Mouse (Mus musculus) bone marrow macrophage, adult 2 months (primary cell): ENCODE results near the gene Ssx2ip. TPM values are rescaled to one million over a fixed set of nuclear protein-coding genes. Genes with fewer than 3 reads are reported as not detected.
"Not testable (repeated sequence)": the region's sequence is repeated elsewhere in the genome, so short reads cannot be mapped to it uniquely, and the experiment has no call there.

Experiments used
- H3K27ac ChIP-seq: 2 replicates; pipeline ENCODE4 v1.5.1; 2012; ENCODE audit warnings: low read depth, low read length; ENCODE audit not compliant: insufficient read depth
- H3K4me1 ChIP-seq: 2 replicates; pipeline ENCODE4 v1.6.1; 2012; ENCODE audit warnings: low read length; ENCODE audit not compliant: control insufficient read depth, insufficient read depth
- H3K4me3 ChIP-seq: 2 replicates; pipeline ENCODE4 v1.5.1; 2012; ENCODE audit warnings: mild to moderate bottlenecking, low read length, moderate library complexity; ENCODE audit not compliant: insufficient read depth
- CTCF ChIP-seq: IDR thresholded peaks from 2 replicates; pipeline ENCODE4 v1.5.1; 2012; ENCODE audit warnings: low read depth, mild to moderate bottlenecking, low read length, moderate library complexity
- POLR2A ChIP-seq: IDR thresholded peaks from 2 replicates; pipeline ENCODE4 v1.6.1; 2012; ENCODE audit warnings: mild to moderate bottlenecking, low read depth, low read length, borderline replicate concordance
- polyA plus RNA-seq: library from polyadenylated mRNA; stranded (reverse); fragments of >200 nt; gene quantifications from 2 replicates; pipeline ENCODE4 v1.2.4, GENCODE M21; 2012; ENCODE audit not compliant: missing spikeins, insufficient read depth, insufficient read length

The Ssx2ip gene
- polyA plus RNA-seq, 1 experiment = 6.9 TPM

GRCm38 (mm10) chr3:146414555-146414954 is 10.1 kb downstream of the Ssx2ip start:
- TF ChIP-seq POLR2A (no peak), CTCF (no peak)
- H3K4me3 ChIP-seq = no peak overlapping the region
- H3K27ac ChIP-seq = no peak overlapping the region
- peaks cover 2% of the 10 kb centered on the region; the same call in 1 of the 2 replicates for H3K4me1 ChIP-seq

DNA sequence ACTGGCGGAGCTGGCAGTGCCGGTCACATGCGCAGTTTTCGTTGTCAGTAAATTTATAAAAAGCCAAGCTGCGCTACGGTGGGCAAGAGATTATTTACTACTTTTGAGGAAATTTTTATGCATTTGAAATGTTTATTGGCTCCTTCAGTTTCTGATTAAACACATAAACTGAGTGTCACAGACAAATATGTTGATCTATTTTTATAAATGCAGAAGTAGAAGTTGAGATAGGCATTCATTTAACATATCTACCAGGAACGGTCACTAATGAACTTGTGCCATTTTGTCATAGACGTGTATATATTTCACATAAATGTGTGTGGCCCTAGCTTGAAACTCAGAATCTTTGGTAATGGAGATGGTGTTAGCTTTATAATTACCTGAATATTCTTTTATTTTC is 13.4 kb downstream of the Ssx2ip start:
- Histone ChIP-seq H3K27ac (no peak overlapping the region), H3K4me3 (no peak overlapping the region), H3K4me1 (peaks cover 12% of the 10 kb centered on the region)
- no peak for TF ChIP-seq POLR2A
- no peak for TF ChIP-seq CTCF

DNA sequence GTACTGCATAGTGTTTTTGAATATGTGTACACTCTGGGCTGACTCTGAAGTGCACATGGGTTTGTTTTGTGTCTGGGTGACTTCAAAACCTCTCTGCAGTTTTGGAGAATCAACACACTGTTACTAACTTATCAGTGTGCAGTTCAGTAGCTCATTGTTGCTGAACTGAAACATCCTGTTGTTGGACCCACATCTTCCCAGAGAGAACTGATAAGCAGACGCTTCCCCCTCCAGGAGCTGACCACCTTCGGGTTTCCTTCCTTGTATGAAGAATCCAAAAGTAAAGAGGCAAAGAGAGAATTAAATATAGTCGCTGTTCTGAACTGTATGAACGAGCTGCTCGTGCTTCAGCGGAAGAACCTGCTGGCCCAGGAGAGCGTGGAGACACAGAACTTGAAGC is 14.5 kb downstream of the Ssx2ip start:
- H3K27ac ChIP-seq = no peak overlapping the region
- no peak overlapping the region for H3K4me3 ChIP-seq
- no peak for TF ChIP-seq POLR2A
- TF ChIP-seq CTCF = no peak
- H3K4me1 ChIP-seq = peaks cover 12% of the 10 kb centered on the region

DNA sequence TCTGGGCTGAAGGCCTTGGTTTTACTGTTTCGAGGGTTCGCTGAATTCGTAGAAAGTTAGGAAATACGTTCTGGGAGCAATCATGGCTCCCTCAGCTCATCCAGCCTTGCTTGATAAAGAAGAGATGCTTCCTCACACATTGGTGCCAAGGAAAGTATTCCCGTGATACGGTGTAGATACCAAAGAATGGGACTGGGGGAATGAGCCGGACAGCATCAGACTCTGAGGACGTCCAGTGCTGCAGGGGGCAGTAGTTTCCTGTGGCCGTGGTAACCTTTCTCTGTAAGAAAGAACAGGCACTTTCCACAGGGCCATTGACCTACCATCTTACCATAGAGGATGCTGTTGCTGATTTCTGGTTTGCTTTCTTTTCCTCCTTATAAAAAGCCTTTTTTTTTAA is 15.1 kb downstream of the Ssx2ip start:
- no peak overlapping the region for H3K4me3 ChIP-seq
- H3K4me1 ChIP-seq = peaks cover 12% of the 10 kb centered on the region
- no peak for TF ChIP-seq CTCF
- no peak for TF ChIP-seq POLR2A
- no peak overlapping the region for H3K27ac ChIP-seq

DNA sequence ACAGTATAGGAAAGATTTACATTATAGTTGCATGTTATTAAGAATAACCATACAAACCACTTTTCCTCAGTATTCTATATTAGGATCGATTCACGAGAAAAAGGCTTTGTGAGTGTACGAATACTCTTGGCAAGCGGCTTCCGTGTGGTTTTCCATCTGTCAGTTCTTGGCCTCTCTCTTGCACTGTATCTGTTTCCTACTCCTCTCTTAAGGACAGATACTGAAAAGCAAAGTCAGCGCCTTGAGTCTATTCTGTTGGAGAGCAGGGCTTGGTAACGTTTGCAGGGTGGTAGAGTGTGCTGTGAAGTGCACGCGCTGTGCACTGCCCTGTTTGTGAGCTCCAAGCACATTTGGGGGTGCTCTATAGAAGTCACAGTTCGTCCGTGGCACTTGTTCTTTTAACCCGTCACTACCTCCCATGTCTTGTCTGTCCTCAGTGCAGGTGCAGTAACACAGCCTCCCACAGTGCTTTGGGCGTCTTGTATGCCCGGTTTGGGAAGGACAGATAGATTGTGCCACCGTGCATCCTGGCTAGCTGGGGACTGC is 15.6 kb downstream of the Ssx2ip start:
- Histone ChIP-seq H3K4me3 (no peak overlapping the region), H3K4me1 (peaks cover 12% of the 10 kb centered on the region)
- no peak for TF ChIP-seq POLR2A

GRCm38 (mm10) chr3:146421787-146422186 is 17.3 kb downstream of the Ssx2ip start:
- Histone ChIP-seq H3K4me3 (no peak overlapping the region), H3K27ac (no peak overlapping the region), H3K4me1 (peaks cover 12% of the 10 kb centered on the region)
- TF ChIP-seq POLR2A (no peak), CTCF (no peak)

More for the DNA sequence above, 15.6 kb downstream of the Ssx2ip start:
- H3K27ac ChIP-seq = no peak overlapping the region

- TF ChIP-seq CTCF = peak; percentile 29; the same call in 1 of the 2 replicates
- no peak for TF ChIP-seq POLR2A
- no peak overlapping the region for H3K27ac ChIP-seq
- H3K4me3 ChIP-seq = no peak overlapping the region
- H3K4me1 ChIP-seq = peaks cover 10% of the 10 kb centered on the region
Observed at GRCm38 (mm10) chr3:146423710-146424109, 19.3 kb downstream of the Ssx2ip start.

DNA sequence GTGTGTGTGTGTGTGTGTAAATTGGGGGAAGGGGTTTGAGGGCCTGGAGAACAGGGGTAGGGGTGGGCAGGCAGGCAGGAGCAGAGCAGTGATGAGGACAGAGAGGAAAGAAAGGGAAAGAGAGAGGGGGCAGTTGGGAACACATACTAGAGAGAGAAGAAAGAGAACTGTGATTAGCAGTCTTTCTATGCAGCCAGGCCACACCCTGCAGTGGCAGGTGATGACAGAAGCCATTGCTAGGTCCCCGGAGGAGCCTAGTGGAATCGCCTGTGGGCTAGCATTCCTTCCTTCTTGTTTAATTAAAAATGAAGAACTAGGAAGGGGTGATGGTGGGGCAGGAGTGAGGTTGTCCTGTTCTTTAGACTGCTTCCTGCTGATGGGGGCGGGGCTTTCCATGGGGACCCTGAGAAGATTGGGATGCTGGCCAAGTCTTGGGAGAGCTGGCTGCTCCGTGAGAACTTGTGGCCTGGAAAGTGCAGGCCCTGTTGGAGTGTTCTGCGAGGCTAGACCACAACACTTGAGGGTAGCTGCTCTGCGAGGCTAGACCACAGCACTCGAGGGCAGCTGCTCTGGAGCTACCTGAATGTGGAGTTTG is 20.0 kb downstream of the Ssx2ip start:
- Histone ChIP-seq H3K27ac (no peak overlapping the region), H3K4me1 (peaks cover 10% of the 10 kb centered on the region), H3K4me3 (no peak overlapping the region)
- TF ChIP-seq POLR2A (no peak), CTCF (no peak)

GRCm38 (mm10) chr3:146425902-146426301 is 21.5 kb downstream of the Ssx2ip start:
- no peak for TF ChIP-seq CTCF
- TF ChIP-seq POLR2A = no peak
- Histone ChIP-seq H3K4me3 (no peak overlapping the region), H3K27ac (no peak overlapping the region), H3K4me1 (peaks cover 10% of the 10 kb centered on the region)

- Histone ChIP-seq H3K4me1 (peaks cover 7% of the 10 kb centered on the region), H3K4me3 (no peak overlapping the region), H3K27ac (no peak overlapping the region)
- TF ChIP-seq CTCF (no peak), POLR2A (no peak)
Observed at GRCm38 (mm10) chr3:146426489-146426888, 22.0 kb downstream of the Ssx2ip start.

- H3K4me1 ChIP-seq, H3K27ac ChIP-seq, H3K4me3 ChIP-seq: not testable (repeated sequence)
Observed at GRCm38 (mm10) chr3:146433063-146433462, 28.6 kb downstream of the Ssx2ip start.
